Mouse (Mus musculus): ENCODE measurements around the gene Mcf2l. TPM values are rescaled to one million over a fixed set of nuclear protein-coding genes. Genes with fewer than 3 reads are reported as not detected.

Mcf2l gene
- polyA plus RNA-seq, 1 experiment, result 2.9 TPM

DNA sequence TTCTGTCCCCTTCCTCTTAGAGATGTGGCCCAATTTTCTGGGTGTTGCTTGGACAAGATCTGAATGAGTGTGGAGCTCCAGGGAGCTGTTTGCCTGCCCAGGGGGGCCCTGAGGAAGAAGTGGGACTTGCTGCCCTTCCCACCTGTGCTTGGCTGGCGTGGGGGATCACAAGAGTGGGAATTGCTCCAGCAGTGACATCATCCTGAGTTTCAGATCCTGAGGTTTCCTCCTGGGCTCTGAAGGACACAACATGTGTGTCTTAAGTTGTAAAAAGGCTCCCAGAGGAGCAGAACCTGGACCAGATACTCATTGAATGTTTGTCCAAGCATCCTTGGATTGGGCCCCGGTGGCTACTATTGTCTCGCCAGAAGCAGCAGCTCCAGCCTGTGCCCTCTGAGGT lies 43.4 kb downstream of the Mcf2l start:
- H3K36me3 ChIP-seq (ENCODE audit: control insufficient read depth, insufficient read depth, low read length), result no peaks in the 10 kb centered on the region
- H3K4me1 ChIP-seq (ENCODE audit: control insufficient read depth, insufficient read depth, insufficient read length), result no peaks in the 10 kb centered on the region
- no peaks in the 10 kb centered on the region; the same call in 1 of the 2 replicates for H3K27me3 ChIP-seq (ENCODE audit: control insufficient read depth, insufficient read depth, low read length)
- WGBS, result 84% methylated on average over 3 of the region's 3 CpGs
- DNase-seq (ENCODE audit: low read depth in 1 of 2, low spot score in 2 of 2), result no peak
- no peak overlapping the region for H3K4me3 ChIP-seq (ENCODE audit: extremely low read depth, insufficient read depth, insufficient read length)
- H3K27ac ChIP-seq (ENCODE audit: insufficient read depth, low read length), result no peak overlapping the region
- TF ChIP-seq POLR2A (IDR thresholded peaks at IDR 0.05; ENCODE audit: low read depth, low read length), result no peak
- TF ChIP-seq CTCF (IDR thresholded peaks at IDR 0.05; ENCODE audit: extremely low read depth, insufficient read depth, insufficient read length, insufficient replicate concordance), result no peak

DNA sequence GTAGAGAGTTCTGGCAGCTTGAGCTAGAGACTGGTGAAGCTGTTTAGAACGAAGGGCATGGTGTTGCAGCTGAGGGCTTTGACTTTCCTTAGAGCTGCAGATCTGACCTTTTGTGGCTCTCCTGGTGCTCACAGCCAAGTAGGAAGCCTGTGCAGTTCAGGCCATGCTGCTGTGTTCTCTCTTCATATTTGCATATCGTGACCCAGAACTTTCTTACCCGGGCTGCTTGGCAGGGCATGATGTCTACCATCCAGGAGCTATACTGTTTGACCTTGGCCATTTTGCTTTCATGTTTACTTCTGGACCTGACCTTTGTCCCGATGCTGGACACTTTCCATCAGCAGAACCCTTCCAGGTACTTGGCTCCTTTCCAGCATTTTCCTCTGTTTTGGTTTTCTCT lies 44.2 kb downstream of the Mcf2l start:
- WGBS, result 78% methylated on average over 4 of the region's 4 CpGs
- H3K27ac ChIP-seq (ENCODE audit: insufficient read depth, low read length), result no peak overlapping the region
- no peaks in the 10 kb centered on the region for H3K36me3 ChIP-seq (ENCODE audit: control insufficient read depth, insufficient read depth, low read length)
- no peak overlapping the region for H3K4me3 ChIP-seq (ENCODE audit: extremely low read depth, insufficient read depth, insufficient read length)
- TF ChIP-seq POLR2A (IDR thresholded peaks at IDR 0.05; ENCODE audit: low read depth, low read length) (no peak), CTCF (IDR thresholded peaks at IDR 0.05; ENCODE audit: extremely low read depth, insufficient read depth, insufficient read length, insufficient replicate concordance) (no peak)
- no peaks in the 10 kb centered on the region; the same call in 1 of the 2 replicates for H3K27me3 ChIP-seq (ENCODE audit: control insufficient read depth, insufficient read depth, low read length)
- H3K4me1 ChIP-seq (ENCODE audit: control insufficient read depth, insufficient read depth, insufficient read length), result no peaks in the 10 kb centered on the region
- no peak for DNase-seq (ENCODE audit: low read depth in 1 of 2, low spot score in 2 of 2)

DNA sequence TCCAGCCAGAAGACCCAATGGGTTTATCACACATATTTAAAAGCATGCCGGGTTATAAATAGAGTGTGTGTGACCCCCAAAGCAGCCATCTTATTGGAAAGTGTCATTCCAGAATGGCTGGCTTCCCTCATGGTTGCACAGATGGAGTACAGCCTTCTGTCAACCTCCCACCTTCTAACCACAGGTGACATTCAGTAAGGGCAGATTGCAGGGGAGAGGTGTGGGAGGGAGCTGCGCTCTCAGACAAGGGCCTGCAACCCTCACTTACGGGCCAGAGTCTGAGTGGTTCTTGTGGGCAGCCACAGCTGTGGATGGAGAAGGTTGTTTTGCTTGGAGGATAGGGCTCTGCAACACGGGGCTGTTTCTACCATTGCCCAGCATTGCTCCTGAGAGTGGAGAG lies 47.0 kb downstream of the Mcf2l start:
- 51% methylated on average over 4 of the region's 4 CpGs for WGBS
- TF ChIP-seq POLR2A (IDR thresholded peaks at IDR 0.05; ENCODE audit: low read depth, low read length), result no peak
- no peak for TF ChIP-seq CTCF (IDR thresholded peaks at IDR 0.05; ENCODE audit: extremely low read depth, insufficient read depth, insufficient read length, insufficient replicate concordance)
- Histone ChIP-seq H3K36me3 (ENCODE audit: control insufficient read depth, insufficient read depth, low read length) (no peaks in the 10 kb centered on the region), H3K27ac (ENCODE audit: insufficient read depth, low read length) (no peak overlapping the region), H3K4me3 (ENCODE audit: extremely low read depth, insufficient read depth, insufficient read length) (no peak overlapping the region), H3K4me1 (ENCODE audit: control insufficient read depth, insufficient read depth, insufficient read length) (no peaks in the 10 kb centered on the region), H3K27me3 (ENCODE audit: control insufficient read depth, insufficient read depth, low read length) (no peaks in the 10 kb centered on the region; the same call in 1 of the 2 replicates)
- no peak for DNase-seq (ENCODE audit: low read depth in 1 of 2, low spot score in 2 of 2)

GRCm38 (mm10) chr8:12925051-12925450 lies 51.4 kb downstream of the Mcf2l start:
- Histone ChIP-seq H3K36me3 (ENCODE audit: control insufficient read depth, insufficient read depth, low read length) (no peaks in the 10 kb centered on the region), H3K4me3 (ENCODE audit: extremely low read depth, insufficient read depth, insufficient read length) (no peak overlapping the region), H3K27me3 (ENCODE audit: control insufficient read depth, insufficient read depth, low read length) (no peaks in the 10 kb centered on the region), H3K27ac (ENCODE audit: insufficient read depth, low read length) (no peak overlapping the region), H3K4me1 (ENCODE audit: control insufficient read depth, insufficient read depth, insufficient read length) (no peaks in the 10 kb centered on the region)
- TF ChIP-seq CTCF (IDR thresholded peaks at IDR 0.05; ENCODE audit: extremely low read depth, insufficient read depth, insufficient read length, insufficient replicate concordance) (no peak), POLR2A (IDR thresholded peaks at IDR 0.05; ENCODE audit: low read depth, low read length) (no peak)
- WGBS, result 84% methylated on average over 8 of the region's 8 CpGs
- DNase-seq (ENCODE audit: low read depth in 1 of 2, low spot score in 2 of 2), result no peak

DNA sequence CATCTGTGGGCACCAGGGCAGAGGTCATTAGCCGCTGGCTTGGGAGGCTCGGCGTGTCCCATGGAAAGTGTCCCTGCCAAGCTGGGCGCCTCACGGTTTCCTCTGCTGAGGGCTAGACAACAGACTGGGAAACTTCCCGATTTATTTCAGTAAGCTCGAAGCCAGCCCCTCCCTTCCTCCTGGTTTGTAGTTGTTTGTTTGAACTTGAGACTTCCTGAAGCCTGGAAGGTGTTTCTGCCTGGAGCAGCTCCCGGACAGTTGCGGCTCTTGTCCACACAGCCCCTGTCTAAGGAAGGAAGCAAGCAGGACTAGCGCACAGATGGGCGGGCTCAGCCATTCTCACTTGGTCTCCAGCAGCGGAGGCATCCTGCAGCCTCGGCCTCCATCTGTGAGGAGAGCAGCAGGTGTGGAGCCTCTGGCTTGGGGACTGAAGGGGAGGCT lies 52.4 kb downstream of the Mcf2l start:
- no peak overlapping the region for H3K4me3 ChIP-seq (ENCODE audit: extremely low read depth, insufficient read depth, insufficient read length)

GRCm38 (mm10) chr8:12927204-12927983 lies 53.8 kb downstream of the Mcf2l start:
- 78% methylated on average over 7 of the region's 7 CpGs for WGBS
- H3K27me3 ChIP-seq (ENCODE audit: control insufficient read depth, insufficient read depth, low read length), result no peaks in the 10 kb centered on the region
- no peak for DNase-seq (ENCODE audit: low read depth in 1 of 2, low spot score in 2 of 2)
- TF ChIP-seq CTCF (IDR thresholded peaks at IDR 0.05; ENCODE audit: extremely low read depth, insufficient read depth, insufficient read length, insufficient replicate concordance) (no peak), POLR2A (IDR thresholded peaks at IDR 0.05; ENCODE audit: low read depth, low read length) (no peak)
- H3K4me3 ChIP-seq (ENCODE audit: extremely low read depth, insufficient read depth, insufficient read length), result no peak overlapping the region
- H3K36me3 ChIP-seq (ENCODE audit: control insufficient read depth, insufficient read depth, low read length), result no peaks in the 10 kb centered on the region
- no peak overlapping the region for H3K27ac ChIP-seq (ENCODE audit: insufficient read depth, low read length)
- no peaks in the 10 kb centered on the region for H3K4me1 ChIP-seq (ENCODE audit: control insufficient read depth, insufficient read depth, insufficient read length)

More for the DNA sequence above, 52.4 kb downstream of the Mcf2l start:
- DNase-seq (ENCODE audit: low read depth in 1 of 2, low spot score in 2 of 2), result no peak
- Histone ChIP-seq H3K27me3 (ENCODE audit: control insufficient read depth, insufficient read depth, low read length) (no peaks in the 10 kb centered on the region), H3K27ac (ENCODE audit: insufficient read depth, low read length) (no peak overlapping the region), H3K36me3 (ENCODE audit: control insufficient read depth, insufficient read depth, low read length) (no peaks in the 10 kb centered on the region), H3K4me1 (ENCODE audit: control insufficient read depth, insufficient read depth, insufficient read length) (no peaks in the 10 kb centered on the region)
- WGBS, result 69% methylated on average over 13 of the region's 13 CpGs
- no peak for TF ChIP-seq POLR2A (IDR thresholded peaks at IDR 0.05; ENCODE audit: low read depth, low read length)
- no peak for TF ChIP-seq CTCF (IDR thresholded peaks at IDR 0.05; ENCODE audit: extremely low read depth, insufficient read depth, insufficient read length, insufficient replicate concordance)

- DNase-seq (ENCODE audit: low read depth in 1 of 2, low spot score in 2 of 2), result no peak
- Histone ChIP-seq H3K27me3 (ENCODE audit: control insufficient read depth, insufficient read depth, low read length) (no peaks in the 10 kb centered on the region), H3K4me1 (ENCODE audit: control insufficient read depth, insufficient read depth, insufficient read length) (no peaks in the 10 kb centered on the region), H3K4me3 (ENCODE audit: extremely low read depth, insufficient read depth, insufficient read length) (no peak overlapping the region), H3K36me3 (ENCODE audit: control insufficient read depth, insufficient read depth, low read length) (no peaks in the 10 kb centered on the region), H3K27ac (ENCODE audit: insufficient read depth, low read length) (no peak overlapping the region)
- TF ChIP-seq POLR2A (IDR thresholded peaks at IDR 0.05; ENCODE audit: low read depth, low read length) (no peak), CTCF (IDR thresholded peaks at IDR 0.05; ENCODE audit: extremely low read depth, insufficient read depth, insufficient read length, insufficient replicate concordance) (no peak)
- WGBS, result 91% methylated on average over 8 of the region's 8 CpGs
Observed at GRCm38 (mm10) chr8:12928033-12928432, 54.4 kb downstream of the Mcf2l start.

Measured in spleen, adult 2 months (tissue).